Mouse (Mus musculus) MEL (cell line): ENCODE results near the gene Cpn2. TPM values are rescaled to one million over a fixed set of nuclear protein-coding genes. Genes with fewer than 3 reads are reported as not detected.

ENCODE experiments used
- DNase-seq: peaks from one replicate; pipeline ENCODE4 v3.0.0; 2011; ENCODE audit warnings: low read depth, low spot score
- H3K27ac ChIP-seq: 2 replicates; pipeline ENCODE4 v1.5.1; 2012; ENCODE audit warnings: low read depth, mild to moderate bottlenecking, control low read depth, low read length, moderate library complexity; ENCODE audit not compliant: control insufficient read depth
- H3K27me3 ChIP-seq, 2 experiments: fragments of 150-350 bp in 1 of 2; sonication (generic) in 1 of 2; 2 replicates each; pipeline ENCODE4 v1.6.1; 2012; ENCODE audit warnings: low read length in 2 of 2, mild to moderate bottlenecking in 2 of 2, improper control_type of control experiment in 1 of 2, moderate library complexity in 1 of 2; ENCODE audit not compliant: insufficient read depth in 2 of 2, control insufficient read depth in 1 of 2
- H3K36me3 ChIP-seq, 2 experiments: 2 replicates each; pipeline ENCODE4 v1.6.1; 2012 to 2014; ENCODE audit warnings: low read length in 2 of 2, improper control_type of control experiment in 1 of 2, inconsistent platforms in 1 of 2, mild to moderate bottlenecking in 1 of 2; ENCODE audit not compliant: insufficient read depth in 2 of 2, control insufficient read depth in 1 of 2
- H3K4me1 ChIP-seq, 2 experiments: fragments of 150-350 bp in 1 of 2; sonication (generic) in 1 of 2; 2 replicates each; pipeline ENCODE4 v1.6.1; 2012; ENCODE audit warnings: low read length in 2 of 2, improper control_type of control experiment in 1 of 2, mild to moderate bottlenecking in 1 of 2; ENCODE audit not compliant: insufficient read depth in 2 of 2, control insufficient read depth in 1 of 2
- H3K4me3 ChIP-seq, 2 experiments: fragments of 150-350 bp in 1 of 2; sonication (generic) in 1 of 2; 2 replicates each; pipeline ENCODE4 v1.5.1; 2012; ENCODE audit warnings: low read depth in 2 of 2, low read length in 2 of 2, mild to moderate bottlenecking in 2 of 2, moderate library complexity in 2 of 2, control low read depth in 1 of 2, improper control_type of control experiment in 1 of 2; ENCODE audit not compliant: control insufficient read depth in 1 of 2, insufficient read depth in 1 of 2
- H3K79me2 ChIP-seq: 2 replicates; pipeline ENCODE4 v1.6.1; 2012; ENCODE audit warnings: mild to moderate bottlenecking, low read length, moderate library complexity; ENCODE audit not compliant: control insufficient read depth, poor library complexity, insufficient read depth
- H3K9ac ChIP-seq: 2 replicates; pipeline ENCODE4 v1.6.1; 2012; ENCODE audit warnings: low read depth, mild to moderate bottlenecking, control low read depth, low read length, moderate library complexity; ENCODE audit not compliant: control insufficient read depth, poor library complexity, severe bottlenecking
- H3K9me3 ChIP-seq: fragments of 150-350 bp; sonication (generic); replicated peaks from 2 replicates; pipeline ENCODE4 v1.6.1; 2012; ENCODE audit warnings: mild to moderate bottlenecking, low read length, improper control_type of control experiment, moderate library complexity; ENCODE audit not compliant: insufficient read depth
- HCFC1 ChIP-seq: IDR thresholded peaks from 2 replicates; pipeline ENCODE4 v1.6.1; 2012; ENCODE audit warnings: low read depth, mild to moderate bottlenecking, inconsistent platforms, low read length, improper control_type of control experiment, moderate library complexity
- JUND ChIP-seq: IDR thresholded peaks from 2 replicates; pipeline ENCODE4 v1.6.1; 2011; ENCODE audit warnings: low read depth, mild to moderate bottlenecking, improper control_type of control experiment, low read length
- MXI1 ChIP-seq: IDR thresholded peaks from 2 replicates; pipeline ENCODE4 v1.6.1; 2011; ENCODE audit warnings: mild to moderate bottlenecking, low read depth, low read length, improper control_type of control experiment
- MYB ChIP-seq: IDR thresholded peaks from 2 replicates; pipeline ENCODE4 v1.6.1; 2011; ENCODE audit warnings: mild to moderate bottlenecking, low read depth, low read length, improper control_type of control experiment
- MYC ChIP-seq: IDR thresholded peaks from 2 replicates; pipeline ENCODE4 v1.6.1; 2011; ENCODE audit warnings: low read depth, mild to moderate bottlenecking, low read length, improper control_type of control experiment, moderate library complexity
- NRF1 ChIP-seq: IDR thresholded peaks from 2 replicates; pipeline ENCODE4 v1.6.1; 2014; ENCODE audit warnings: low read depth, mild to moderate bottlenecking, inconsistent platforms, low read length, improper control_type of control experiment, moderate library complexity; ENCODE audit not compliant: poor library complexity, insufficient read depth, severe bottlenecking
- POLR2AphosphoS5 ChIP-seq: IDR thresholded peaks from 2 replicates; pipeline ENCODE4 v1.6.1; 2012; ENCODE audit warnings: low read depth, borderline replicate concordance, mild to moderate bottlenecking, inconsistent platforms, low read length, moderate library complexity, mixed read lengths
- SIN3A ChIP-seq: IDR thresholded peaks from 2 replicates; pipeline ENCODE4 v1.6.1; 2012; ENCODE audit warnings: low read length, improper control_type of control experiment, inconsistent platforms
- TAL1 ChIP-seq: IDR thresholded peaks from 2 replicates; pipeline ENCODE4 v1.6.1; 2012; ENCODE audit warnings: mild to moderate bottlenecking, inconsistent platforms, low read length, moderate library complexity, mixed read lengths
- TBP ChIP-seq: IDR thresholded peaks from 2 replicates; pipeline ENCODE4 v1.8.0; 2011; ENCODE audit warnings: low read depth, low read length, improper control_type of control experiment
- USF2 ChIP-seq, 2 experiments: IDR thresholded peaks; 2 replicates each; pipeline ENCODE4 v1.6.1; 2011 to 2012; ENCODE audit warnings: improper control_type of control experiment in 2 of 2, low read length in 2 of 2, borderline replicate concordance in 1 of 2, inconsistent platforms in 1 of 2, low read depth in 1 of 2, mild to moderate bottlenecking in 1 of 2; ENCODE audit not compliant: insufficient read depth in 1 of 2
- polyA plus RNA-seq, 2 experiments: library from polyadenylated mRNA; stranded (reverse) in 1 of 2; unstranded in 1 of 2; fragments of >175 nt in 1 of 2; fragments of >200 nt in 1 of 2; gene quantifications; 2 replicates each; pipeline versions ENCODE4 v1.2.1 to v1.2.4; 2012; ENCODE audit warnings: low replicate concordance in 2 of 2, low read depth in 1 of 2; ENCODE audit not compliant: insufficient read length in 2 of 2, insufficient read depth in 1 of 2, missing spikeins in 1 of 2
- total RNA-seq: library from RNA; depleted of rRNA; stranded (reverse); fragments of 300-350 nt; gene quantifications from 2 replicates; pipeline ENCODE4 v1.2.3, GENCODE M21; 2012

Gene Cpn2
- total and polyA plus RNA-seq, 3 experiments, result not detected

DNA sequence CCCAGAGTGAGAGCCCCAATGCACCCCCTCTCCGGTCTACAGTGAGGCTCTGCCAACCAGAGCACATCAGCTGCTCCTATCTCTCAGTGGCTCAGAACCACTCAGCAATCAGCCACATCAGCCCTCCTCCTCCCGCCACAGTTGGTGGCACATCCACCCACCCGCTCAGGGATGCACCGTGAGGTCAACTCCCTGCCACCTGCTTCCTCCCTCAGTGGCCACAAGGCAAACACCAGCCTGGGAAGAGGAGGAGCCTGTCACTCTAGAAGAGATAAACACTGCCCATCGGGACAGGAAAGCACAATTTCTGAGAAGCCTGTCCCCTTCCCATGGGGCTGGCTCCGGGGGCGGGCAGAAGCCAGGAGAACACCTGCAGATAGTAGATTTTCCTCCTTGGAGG, 39.9 kb downstream of the Cpn2 start:
- Histone ChIP-seq H3K27ac (no peak overlapping the region), H3K4me3 (no peak overlapping the region), H3K4me1 (peaks cover 0 to 6% of the 10 kb centered on the region in 2 experiments; a peak in 1 of 4 replicates), H3K9me3 (no peaks in the 10 kb centered on the region), H3K36me3 (no peaks in the 10 kb centered on the region), H3K9ac (no peak overlapping the region), H3K27me3 (peaks cover 2 to 7% of the 10 kb centered on the region in 2 experiments; a peak in 3 of 4 replicates), H3K79me2 (no peaks in the 10 kb centered on the region)
- no peak for DNase-seq
- TF ChIP-seq MYB, result no peak
- no peak for TF ChIP-seq HCFC1

DNA sequence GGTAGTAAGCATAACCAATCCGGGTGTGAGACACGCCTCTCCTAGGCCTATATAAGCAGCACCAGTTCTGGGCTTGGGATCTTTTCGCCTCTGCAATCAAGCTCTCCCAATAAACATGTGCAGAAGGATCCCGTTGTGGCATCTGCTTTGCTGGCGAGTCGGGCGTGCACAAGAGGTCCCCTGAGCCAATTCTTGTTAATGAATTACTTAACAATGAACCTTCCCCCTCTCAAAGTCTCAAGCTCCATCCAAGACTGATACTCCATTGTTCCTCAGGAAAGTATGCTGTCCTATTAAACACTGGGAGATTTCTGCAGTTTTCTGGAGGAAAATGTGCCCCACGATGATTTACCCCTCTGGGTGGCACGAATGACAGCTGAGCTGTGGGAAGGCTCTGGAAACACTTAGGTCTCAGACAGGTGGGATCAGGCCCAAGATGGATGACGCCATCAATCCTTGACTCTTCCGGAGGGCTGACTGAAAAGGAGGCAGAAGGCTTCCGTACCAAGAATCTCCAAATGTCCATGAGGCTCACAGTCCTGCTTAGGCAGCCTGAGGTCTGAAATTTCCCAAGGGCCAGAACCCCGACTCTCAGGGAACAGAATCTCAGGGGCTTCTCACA, 46.0 kb downstream of the Cpn2 start:
- Histone ChIP-seq H3K9me3 (no peaks in the 10 kb centered on the region), H3K4me3 (no peak overlapping the region), H3K27ac (no peak overlapping the region), H3K9ac (no peak overlapping the region), H3K36me3 (no peaks in the 10 kb centered on the region), H3K27me3 (peaks cover 16 to 21% of the 10 kb centered on the region in 2 experiments), H3K79me2 (no peaks in the 10 kb centered on the region), H3K4me1 (no peaks in the 10 kb centered on the region; a peak in 1 of 4 replicates)
- no peak for DNase-seq
- TF ChIP-seq POLR2AphosphoS5, result no peak
- no peak for TF ChIP-seq MXI1
- TF ChIP-seq TAL1, result no peak
- TF ChIP-seq MYC, result no peak
- TF ChIP-seq USF2 (IDR thresholded peaks at IDR 0.05; ENCODE audit: borderline replicate concordance in 1 of 2, insufficient read depth in 1 of 2, low read depth in 1 of 2, low read length in 2 of 2), result no peak
- no peak for TF ChIP-seq MYB
- TF ChIP-seq JUND, result no peak
- TF ChIP-seq TBP, result no peak

DNA sequence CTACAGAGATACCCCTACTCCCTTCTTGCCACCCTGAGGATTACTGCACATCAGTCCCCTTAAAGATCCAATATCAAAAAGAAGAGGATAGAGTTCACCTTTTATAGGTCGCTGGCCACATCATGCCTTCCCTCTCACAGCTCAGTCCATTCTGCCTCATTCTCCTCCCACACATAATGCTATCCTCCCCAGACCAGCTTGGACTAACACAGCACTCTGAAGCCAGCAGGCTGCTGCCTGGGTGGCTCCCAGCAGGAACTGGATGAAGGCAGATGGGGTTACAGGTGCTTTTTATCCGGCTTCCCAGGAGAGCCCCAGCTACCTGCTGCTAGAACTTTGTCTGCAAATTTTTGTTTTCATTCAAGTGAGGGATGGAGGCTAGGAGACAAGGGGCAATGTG, 51.5 kb downstream of the Cpn2 start:
- Histone ChIP-seq H3K4me3 (no peak overlapping the region), H3K4me1 (no peaks in the 10 kb centered on the region), H3K79me2 (no peaks in the 10 kb centered on the region), H3K27me3 (peaks cover 25 to 31% of the 10 kb centered on the region in 2 experiments), H3K9me3 (no peaks in the 10 kb centered on the region), H3K36me3 (no peaks in the 10 kb centered on the region)
- DNase-seq, result no peak
- TF ChIP-seq SIN3A (no peak), NRF1 (no peak)
- TF ChIP-seq, all 39 proteins: peak for 0
- no peak overlapping the region for H3K27ac ChIP-seq
- H3K9ac ChIP-seq, result no peak overlapping the region
